Mouse (Mus musculus) mesoderm, embryonic 11.5 days (tissue): Measurements from ENCODE around the gene Wfdc12.
"Not testable (repeated sequence)": the region's sequence is repeated elsewhere in the genome, so short reads cannot be mapped to it uniquely, and the experiment has no call there.

Experiments
- DNase-seq: peaks from one replicate; pipeline ENCODE4 v3.0.0-alpha.2; 2012; ENCODE audit warnings: low read depth, low spot score

Wfdc12 gene

GRCm38 (mm10) chr2:164190576-164190975 is at the start of gene Wfdc12:
Wfdc12 (minus strand) TSS chr2:164190608.
- no peak for DNase-seq

- no peak for DNase-seq
Measured at GRCm38 (mm10) chr2:164238366-164238765, 48.0 kb upstream of the Wfdc12 start, which contains the start of gene Svs2. Svs2 (minus strand) TSS chr2:164238466.

- DNase-seq = no peak
Measured at GRCm38 (mm10) chr2:164232671-164233070, 42.3 kb upstream of the Wfdc12 start.

- DNase-seq = no peak
Measured at GRCm38 (mm10) chr2:164228361-164229070, 38.1 kb upstream of the Wfdc12 start.

- no peak for DNase-seq
Measured at GRCm38 (mm10) chr2:164221522-164221921, 31.1 kb upstream of the Wfdc12 start, which contains the start of gene Wfdc15b. Wfdc15b (minus strand) TSS chr2:164221660.

GRCm38 (mm10) chr2:164219295-164219694 is 28.9 kb upstream of the Wfdc12 start:
- DNase-seq = no peak

- DNase-seq = no peak
Measured at GRCm38 (mm10) chr2:164212711-164213110, 22.3 kb upstream of the Wfdc12 start.

GRCm38 (mm10) chr2:164210892-164211291 is 20.5 kb upstream of the Wfdc12 start:
- no peak for DNase-seq

GRCm38 (mm10) chr2:164206676-164207075 is 16.3 kb upstream of the Wfdc12 start:
- DNase-seq = no peak

GRCm38 (mm10) chr2:164206011-164206410 is 15.6 kb upstream of the Wfdc12 start:
- not testable (repeated sequence) for DNase-seq

- peak; percentile 11 for DNase-seq
Measured at GRCm38 (mm10) chr2:164199626-164200327, 9.4 kb upstream of the Wfdc12 start, which contains the start of gene Wfdc15a. Wfdc15a (minus strand) TSS chr2:164200130.

- DNase-seq = no peak
Measured at GRCm38 (mm10) chr2:164196700-164196990, 6.2 kb upstream of the Wfdc12 start.

- no peak for DNase-seq
Measured at GRCm38 (mm10) chr2:164195971-164196699, 5.7 kb upstream of the Wfdc12 start.

GRCm38 (mm10) chr2:164194959-164195630 is 4.7 kb upstream of the Wfdc12 start:
- no peak for DNase-seq

GRCm38 (mm10) chr2:164192279-164192678 is 1.9 kb upstream of the Wfdc12 start:
- no peak for DNase-seq

GRCm38 (mm10) chr2:164188722-164189121 is 1.7 kb downstream of the Wfdc12 start:
- no peak for DNase-seq

GRCm38 (mm10) chr2:164184145-164184719 is 6.2 kb downstream of the Wfdc12 start:
- DNase-seq = no peak

GRCm38 (mm10) chr2:164183340-164183739 is 7.1 kb downstream of the Wfdc12 start:
- DNase-seq = no peak

GRCm38 (mm10) chr2:164182692-164183255 is 7.6 kb downstream of the Wfdc12 start, which contains the start of gene Wfdc5:
Wfdc5 (minus strand) TSS chr2:164182742.
- DNase-seq = no peak

GRCm38 (mm10) chr2:164180770-164181169 is 9.6 kb downstream of the Wfdc12 start:
- DNase-seq = no peak

GRCm38 (mm10) chr2:164180124-164180523 is 10.3 kb downstream of the Wfdc12 start:
- no peak for DNase-seq
